ENCODE assay signal across 24 mouse cellular contexts in genomic region chr12:110239358-110239757, GRCm38 (mm10). TPM values are rescaled to one million over a fixed set of nuclear protein-coding genes. Genes with fewer than 3 reads are reported as not detected.
"Had no signal": no experiment of that assay in that cellular context is flagged by ENCODE, and none has a peak within 500 bp of the region (broad histone marks: within the 10 kb centered on the region; RNA-seq: fewer than 3 reads in every experiment).

No protein-coding gene starts in this region.

- H3K4me3 ChIP-seq: kidney, embryonic 15.5 days; left cerebral cortex, adult 2 months; limb, embryonic 12.5 days; limb, embryonic 15.5 days; midbrain, embryonic 13.5 days had no signal

- H3K27ac ChIP-seq: kidney, embryonic 15.5 days; left cerebral cortex, adult 2 months; limb, embryonic 12.5 days; limb, embryonic 15.5 days; liver, embryonic 14.5 days; macrophage; midbrain, embryonic 13.5 days had no signal

- DNase-seq: kidney, adult 11 months; kidney, adult 8-10 months; kidney, postnatal 10 days; kidney, postnatal 36 days; layer of hippocampus, postnatal 36 days; left cerebral cortex, postnatal 4 days; liver, postnatal 0 days; lung, embryonic 14.5 days; right cerebral cortex, adult 18-20 months; right cerebral cortex, postnatal 25 days; thymus, adult 18-20 months; thymus, postnatal 4 days had no signal

- H3K9me3 ChIP-seq: kidney, embryonic 15.5 days; limb, embryonic 12.5 days; limb, embryonic 15.5 days; midbrain, embryonic 13.5 days had no signal

- H3K9ac ChIP-seq: kidney, embryonic 15.5 days; limb, embryonic 12.5 days; limb, embryonic 15.5 days; liver, embryonic 14.5 days; liver, postnatal 0 days; lung, embryonic 14.5 days; midbrain, embryonic 13.5 days had no signal

- H3K4me2 ChIP-seq: kidney, embryonic 15.5 days; limb, embryonic 12.5 days; limb, embryonic 15.5 days; liver, embryonic 11.5 days; lung, embryonic 14.5 days; midbrain, embryonic 13.5 days had no signal

- ATAC-seq: liver, postnatal 0 days; lung, postnatal 0 days; midbrain, embryonic 13.5 days; midbrain, embryonic 16.5 days had no signal

- H3K36me3 ChIP-seq: kidney, embryonic 15.5 days; limb, embryonic 12.5 days; limb, embryonic 15.5 days; midbrain, embryonic 13.5 days had no signal

- H3K4me1 ChIP-seq: limb, embryonic 15.5 days; midbrain, embryonic 13.5 days had no signal

- H3K27me3 ChIP-seq: midbrain, embryonic 13.5 days had no signal

RNA-seq across cellular contexts. Expression of gene Dio3, which starts 39.5 kb away (rescaled TPM):
- total RNA-seq: megakaryocyte, adult 5-6 weeks had no signal
- polyA plus RNA-seq: liver, embryonic 11.5 days; macrophage; small intestine, adult 2 months had no signal
